Mouse (Mus musculus) retina, postnatal 7 days (tissue): Measurements from ENCODE around the gene Daam1.

ENCODE experiments used
- DNase-seq: peaks from one replicate; pipeline ENCODE4 v3.0.0-alpha.2; 2012; ENCODE audit warnings: low read depth, low spot score

Gene Daam1

DNA sequence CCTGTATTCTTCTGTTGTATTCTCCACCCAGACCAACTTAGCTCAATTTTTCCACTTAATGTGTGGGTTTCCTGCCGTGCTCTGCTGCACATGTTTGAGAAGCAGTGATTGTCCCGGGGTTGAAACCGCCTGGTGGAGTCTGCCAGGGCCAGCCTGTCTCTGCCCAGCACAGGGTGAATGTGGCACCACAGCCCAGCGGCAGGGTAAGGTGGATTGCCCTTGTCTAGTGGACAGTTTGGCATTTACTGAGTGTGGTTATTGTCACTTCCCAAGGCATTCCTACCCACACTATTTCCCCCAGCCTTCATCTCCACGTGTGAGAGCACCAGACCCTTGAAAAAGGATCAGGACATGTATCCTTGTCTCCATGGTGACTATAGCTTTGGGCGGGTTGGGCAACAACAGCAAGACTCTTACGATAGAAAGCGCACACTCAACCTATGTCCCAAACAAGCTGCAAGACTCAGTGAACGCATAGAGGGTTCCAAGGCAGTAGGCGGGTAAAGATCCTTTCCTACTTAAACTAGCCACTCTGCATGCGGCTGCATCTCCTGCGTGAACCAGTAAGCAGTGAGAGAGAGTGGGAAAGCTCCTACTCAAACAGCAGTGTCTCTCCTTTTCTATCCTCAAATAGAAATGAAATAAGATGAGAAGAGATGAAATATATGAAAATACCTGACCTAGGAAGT is 139.2 kb downstream of the Daam1 start:
- DNase-seq = no peak

DNA sequence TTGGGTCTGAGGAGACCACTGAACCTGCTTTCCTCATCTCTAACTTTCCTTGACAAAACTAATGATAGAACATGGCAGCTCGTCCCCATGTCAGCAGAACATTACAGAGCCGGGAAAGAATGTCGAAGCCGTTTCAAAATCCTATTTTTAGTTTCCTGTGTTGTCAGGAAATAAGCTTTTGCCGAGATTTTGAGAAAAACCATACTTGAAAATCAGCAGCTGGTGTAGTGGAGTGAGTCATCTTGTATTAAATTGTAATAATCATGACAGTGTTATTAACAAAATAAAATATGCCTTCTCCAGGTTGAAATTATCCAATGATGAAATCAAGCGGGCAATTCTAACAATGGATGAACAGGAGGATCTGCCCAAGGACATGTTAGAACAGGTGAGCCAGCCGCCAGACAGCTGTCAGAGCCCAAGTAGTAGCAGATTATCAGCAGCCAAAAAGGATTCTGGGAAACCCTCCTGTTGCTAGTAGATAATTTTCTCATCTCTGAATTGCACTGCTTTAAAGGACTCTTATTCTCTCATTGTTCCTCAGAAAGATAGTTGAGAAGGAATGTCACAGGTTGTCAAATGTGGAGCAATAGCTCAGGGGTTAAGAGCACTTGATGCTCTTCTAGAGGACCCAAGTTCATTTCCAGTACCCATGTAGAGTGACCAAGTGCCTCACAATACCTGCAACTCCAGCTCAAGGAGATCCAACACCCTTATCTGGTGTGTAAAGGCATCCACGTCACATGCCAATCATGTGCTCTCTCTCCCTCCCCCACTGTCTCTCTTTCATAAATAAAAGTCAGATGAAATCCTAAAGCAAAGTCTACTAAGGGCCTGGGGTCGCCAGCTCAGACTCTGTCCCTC is 140.1 kb downstream of the Daam1 start:
- no peak for DNase-seq

DNA sequence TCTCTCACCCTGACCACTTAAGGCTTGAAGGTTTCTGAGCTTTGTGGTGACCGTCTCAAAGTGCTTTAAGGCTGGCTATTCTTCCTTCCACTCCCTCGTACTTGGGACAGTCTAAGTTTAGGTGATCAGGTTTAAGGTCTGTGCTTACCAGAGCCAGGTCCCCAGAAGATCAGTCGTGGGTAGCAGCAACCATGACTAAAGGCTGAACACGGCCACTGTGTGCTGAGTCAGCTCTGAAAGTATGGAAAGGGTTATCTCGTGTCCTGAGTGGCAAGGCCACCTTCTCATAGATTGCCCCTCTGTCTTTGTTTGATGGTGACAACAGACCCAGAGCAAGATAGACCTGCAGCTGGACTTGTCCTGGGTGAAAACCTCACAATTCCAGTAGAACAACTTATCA is 141.2 kb downstream of the Daam1 start:
- no peak for DNase-seq

DNA sequence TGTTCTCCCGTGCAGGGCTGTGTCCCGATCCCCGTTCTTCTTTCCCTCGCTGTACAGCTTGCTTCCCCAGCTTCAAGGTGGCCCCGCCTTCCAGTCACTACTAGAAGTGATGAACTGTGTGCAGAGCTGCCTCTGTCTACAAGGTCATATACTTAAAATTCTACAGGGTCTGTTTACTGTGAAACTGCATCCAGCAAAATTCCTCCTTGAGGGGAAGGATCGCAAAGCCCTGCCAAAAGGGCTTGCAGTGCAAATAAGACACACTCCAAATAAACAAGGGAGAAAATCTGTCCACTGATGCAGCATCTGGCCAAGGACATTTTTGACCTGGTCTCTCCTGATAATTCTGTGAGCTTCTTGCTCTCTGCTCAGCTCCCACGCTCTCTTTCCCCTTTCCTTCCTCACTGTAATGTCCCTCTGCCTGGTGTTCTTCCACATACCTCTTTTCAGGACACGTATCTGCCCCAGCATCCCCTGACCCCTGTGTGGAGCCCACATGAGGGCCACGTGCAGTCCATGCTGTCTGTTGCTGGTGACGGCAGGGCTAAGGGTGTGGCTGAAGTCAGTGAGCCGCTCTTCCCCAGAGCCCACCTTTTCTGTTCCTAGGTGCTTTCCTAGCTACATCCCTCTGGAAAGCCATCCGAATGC is 141.9 kb downstream of the Daam1 start:
- DNase-seq = no peak

DNA sequence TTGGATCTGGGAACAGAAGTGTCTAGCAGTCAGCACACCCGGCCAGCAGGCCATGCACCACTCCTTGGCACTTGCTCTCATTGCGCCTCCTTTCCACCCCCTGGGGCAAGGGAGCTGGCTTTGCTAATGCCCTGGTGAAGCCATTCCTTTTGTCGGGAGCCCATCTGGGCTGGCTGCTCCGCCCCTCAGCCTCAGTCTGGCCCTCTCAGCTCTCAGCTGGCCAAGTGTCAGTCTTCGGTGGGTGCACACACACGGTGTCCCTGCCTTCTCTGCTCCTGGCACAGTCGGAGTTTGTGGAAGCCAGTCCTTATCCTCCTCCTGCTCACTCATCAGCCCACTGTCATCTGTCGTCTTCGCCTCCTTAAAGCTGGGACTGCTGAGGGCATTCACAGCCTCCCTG is 142.7 kb downstream of the Daam1 start:
- DNase-seq = no peak

DNA sequence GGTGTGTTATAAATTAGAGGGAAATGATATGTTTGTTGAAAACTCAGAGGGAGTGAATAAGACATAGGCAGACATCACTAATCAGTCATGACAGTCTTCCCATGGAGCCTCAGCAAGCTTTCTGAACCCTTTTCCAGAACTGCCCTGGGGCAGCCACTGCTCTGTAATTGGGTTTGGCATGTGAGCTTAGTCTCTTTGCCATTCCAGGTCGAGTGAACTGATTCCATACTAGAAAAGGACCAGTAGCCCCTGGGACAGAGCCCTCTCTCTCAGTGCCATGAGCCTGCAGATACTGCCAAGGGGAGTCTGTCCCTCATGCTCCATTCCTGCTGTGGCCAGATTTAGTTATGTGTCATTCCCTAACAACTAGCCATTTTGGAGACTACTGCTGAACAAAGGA is 144.7 kb downstream of the Daam1 start:
- DNase-seq = no peak

DNA sequence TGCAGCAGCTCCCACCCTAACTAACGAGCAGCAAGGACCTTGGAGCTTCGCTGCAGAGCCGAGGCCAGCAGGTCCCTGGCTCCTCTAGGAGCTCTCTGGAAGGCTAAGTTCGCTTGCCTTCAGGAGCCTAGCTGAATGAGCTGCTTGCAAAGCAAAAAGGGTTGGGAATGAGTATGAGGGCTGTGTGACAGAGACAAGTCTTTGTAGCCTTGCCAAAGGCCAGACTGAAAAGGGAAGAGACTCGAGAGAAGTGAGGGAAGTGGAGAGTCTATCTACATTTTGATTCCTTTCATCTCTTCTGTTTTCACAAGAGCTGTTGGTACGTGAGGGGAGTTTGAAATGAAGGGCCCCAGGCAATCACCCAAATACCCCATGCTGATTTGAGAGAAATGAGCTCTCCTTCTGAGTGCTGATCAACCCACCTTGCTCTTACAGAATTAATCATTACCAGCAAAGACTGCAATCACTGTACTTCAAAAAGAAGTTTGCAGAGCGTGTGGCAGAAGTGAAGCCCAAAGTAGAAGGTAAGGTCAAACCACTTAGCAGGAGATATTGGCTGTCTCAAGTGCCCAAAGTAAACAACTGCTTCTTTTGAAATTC is 145.6 kb downstream of the Daam1 start:
- DNase-seq = no peak

DNA sequence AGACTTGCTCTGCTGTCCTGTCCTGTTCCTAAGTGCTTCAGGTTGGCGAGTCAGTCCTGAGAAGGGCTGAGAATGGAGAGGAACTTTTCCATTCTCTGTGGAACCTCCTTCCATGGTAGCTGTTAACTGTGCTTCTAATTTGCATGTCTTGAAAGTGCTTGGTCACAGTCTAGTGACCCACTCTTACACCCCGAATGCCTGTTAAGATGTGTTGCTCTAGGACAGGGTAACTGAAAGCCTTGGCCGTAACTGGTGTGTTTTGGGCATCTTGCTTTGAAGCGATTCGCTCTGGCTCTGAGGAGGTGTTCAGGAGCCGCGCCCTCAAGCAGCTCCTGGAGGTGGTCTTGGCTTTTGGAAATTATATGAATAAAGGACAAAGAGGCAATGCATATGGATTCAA is 146.5 kb downstream of the Daam1 start:
- DNase-seq = no peak

DNA sequence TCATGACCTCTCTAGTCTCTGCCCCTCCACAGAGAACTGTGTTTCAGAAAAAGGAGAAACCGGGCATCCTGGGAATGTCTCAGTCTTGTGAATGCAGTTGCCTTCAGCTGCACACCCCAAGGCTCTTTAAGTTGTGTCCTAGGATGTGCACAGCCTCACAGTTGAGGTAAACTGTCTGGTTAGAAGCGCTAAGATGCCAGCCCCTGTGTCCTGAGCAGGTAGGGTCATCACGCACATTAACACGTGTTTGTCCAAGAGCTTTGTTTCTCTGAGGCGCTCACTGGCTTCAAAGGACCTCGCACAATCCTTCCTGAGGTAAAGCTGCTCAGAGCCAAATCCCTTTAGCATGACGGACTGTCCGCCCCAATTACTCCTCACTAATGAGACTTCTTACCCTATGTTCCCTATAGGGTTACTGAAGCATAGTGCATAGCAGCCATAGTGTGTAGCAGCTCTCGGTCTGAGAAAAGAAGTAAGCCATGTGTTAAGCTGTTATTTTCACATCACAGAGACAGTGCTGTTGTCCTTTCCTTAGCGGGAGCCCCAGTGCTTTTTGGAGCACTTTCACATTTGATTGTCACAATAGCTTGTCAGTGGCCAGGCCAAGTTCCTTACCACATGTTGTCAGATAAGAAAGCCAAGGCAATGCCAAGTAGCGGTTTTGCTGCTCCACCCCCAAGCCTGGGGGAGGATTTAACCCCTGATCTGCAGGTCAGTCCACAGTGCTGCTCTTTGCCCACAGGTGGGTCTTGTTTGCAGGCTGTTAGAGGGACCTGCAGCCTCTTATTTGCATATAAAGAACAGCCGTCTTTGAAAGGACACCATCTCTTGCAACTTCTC is 147.9 kb downstream of the Daam1 start:
- DNase-seq = peak; percentile 60

DNA sequence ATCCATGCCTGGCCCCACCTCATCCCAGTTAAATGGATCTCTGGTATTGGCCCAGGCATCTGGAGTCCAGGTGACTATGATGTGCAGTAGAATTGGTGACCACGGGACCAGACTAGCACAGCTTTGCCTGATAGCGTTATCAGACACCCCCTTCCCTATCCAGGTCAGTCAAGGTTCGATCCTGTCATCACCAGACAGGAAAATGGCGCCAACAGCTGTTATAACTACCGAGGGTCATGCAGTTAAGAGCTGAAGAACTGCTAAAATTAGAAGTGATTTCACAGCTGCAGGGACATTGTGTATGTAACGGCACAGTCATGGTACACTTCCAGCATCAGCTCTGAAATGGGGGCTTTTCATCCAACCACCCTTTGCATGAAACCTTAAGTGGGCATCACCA is 149.3 kb downstream of the Daam1 start:
- no peak for DNase-seq

DNA sequence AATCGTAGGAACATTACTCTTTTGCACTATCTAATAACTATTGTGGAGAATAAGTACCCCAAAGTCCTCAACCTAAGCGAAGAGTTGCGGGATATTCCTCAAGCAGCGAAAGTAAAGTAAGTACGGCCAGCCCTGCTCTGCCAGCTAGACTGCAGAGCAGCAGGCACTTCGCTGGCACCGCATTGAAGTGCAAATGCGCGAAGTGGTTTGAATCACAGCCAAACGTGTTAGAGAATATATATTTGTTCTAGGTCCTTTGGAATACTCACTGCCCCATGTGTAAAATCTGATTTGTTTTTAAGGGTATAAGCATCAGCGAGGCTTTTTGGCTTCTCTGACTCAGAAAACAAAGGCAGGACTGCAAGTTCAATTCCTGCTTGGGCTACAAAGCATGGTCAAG is 149.9 kb downstream of the Daam1 start:
- DNase-seq = no peak

DNA sequence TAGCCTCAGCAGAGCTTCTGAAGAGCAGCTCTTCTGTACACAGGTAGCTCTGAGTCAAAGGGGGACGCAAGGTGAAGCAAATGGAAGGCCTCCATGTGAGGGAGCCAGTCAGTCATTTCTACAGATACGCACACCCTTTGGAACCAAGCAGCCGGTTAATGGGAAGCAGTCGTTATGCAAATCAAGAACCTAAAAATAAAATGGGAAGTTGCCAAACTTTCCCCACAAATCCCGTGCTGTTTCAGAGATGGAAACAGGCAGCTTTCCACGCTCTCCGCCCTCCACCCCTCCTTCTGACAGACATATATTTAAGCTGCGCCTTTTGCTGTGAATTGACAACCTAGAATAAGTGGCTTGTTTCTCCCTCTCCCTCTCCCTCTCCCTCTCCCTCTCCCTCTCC is 150.4 kb downstream of the Daam1 start:
- no peak for DNase-seq

DNA sequence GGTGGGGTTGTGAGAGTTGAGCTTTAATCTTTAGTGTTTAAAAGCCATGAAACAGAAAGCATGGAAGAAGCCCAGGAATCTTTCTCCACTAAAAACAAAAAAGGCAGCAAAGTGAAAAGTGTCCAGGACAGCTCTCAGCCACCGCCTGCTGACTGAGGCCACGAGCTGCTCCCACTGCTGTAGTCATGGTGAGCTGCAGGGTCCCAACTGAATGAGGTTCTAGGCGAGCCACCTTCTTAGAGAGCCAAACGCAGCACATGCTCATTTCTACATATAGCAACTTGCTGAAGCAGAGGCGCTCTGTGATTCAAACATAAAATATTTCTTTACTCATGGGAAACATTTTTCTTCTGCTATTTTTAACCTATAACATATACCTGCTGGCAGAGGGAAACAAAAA is 150.9 kb downstream of the Daam1 start:
- DNase-seq = no peak

DNA sequence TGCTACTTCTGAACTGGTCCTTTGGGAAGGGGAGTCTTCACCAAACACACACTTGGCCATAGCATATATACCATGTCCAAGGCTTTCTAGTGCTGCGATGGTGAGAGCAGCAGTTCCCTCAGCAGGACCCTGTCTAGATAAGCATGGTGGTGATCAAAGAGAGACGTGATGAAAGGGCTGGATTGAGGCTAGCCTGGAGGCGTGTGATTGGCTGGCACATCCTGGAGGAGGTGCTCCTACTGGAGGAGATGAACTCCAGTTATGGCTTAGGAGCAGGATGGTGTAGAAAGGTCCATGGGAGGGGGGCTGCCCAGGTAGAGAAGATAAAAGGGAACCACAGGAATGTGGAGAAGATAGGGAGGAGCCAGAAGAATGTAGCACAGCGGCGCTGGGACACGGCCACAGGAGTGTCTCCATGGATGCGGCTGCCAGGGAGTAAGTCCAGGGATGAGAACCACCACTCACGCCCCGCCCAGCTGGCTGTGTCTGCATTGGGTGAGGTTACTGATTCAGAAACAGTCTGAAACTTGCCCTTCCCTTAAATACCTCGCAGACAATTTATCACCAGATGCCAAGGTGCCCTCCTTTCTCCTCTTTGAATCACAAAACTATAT is 152.3 kb downstream of the Daam1 start:
- no peak for DNase-seq

DNA sequence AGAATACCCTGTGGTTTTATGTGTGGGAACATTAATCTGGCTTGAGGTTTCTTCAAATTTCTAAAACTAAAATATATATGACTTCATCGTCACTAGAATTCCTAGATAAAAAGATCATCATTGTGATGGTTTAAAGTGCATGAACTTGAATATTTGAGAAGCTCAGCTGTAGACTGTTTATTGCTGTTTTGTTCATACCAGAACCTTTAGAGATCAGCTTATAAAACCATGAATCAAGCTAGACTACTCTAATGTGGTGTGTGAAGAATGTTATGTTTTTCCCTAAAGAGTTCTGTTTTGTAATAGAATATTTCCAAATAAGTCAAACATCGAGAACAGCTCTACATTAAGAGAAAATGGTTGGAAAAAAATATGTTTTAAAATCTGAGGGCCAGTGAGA is 156.3 kb downstream of the Daam1 start:
- DNase-seq = no peak

DNA sequence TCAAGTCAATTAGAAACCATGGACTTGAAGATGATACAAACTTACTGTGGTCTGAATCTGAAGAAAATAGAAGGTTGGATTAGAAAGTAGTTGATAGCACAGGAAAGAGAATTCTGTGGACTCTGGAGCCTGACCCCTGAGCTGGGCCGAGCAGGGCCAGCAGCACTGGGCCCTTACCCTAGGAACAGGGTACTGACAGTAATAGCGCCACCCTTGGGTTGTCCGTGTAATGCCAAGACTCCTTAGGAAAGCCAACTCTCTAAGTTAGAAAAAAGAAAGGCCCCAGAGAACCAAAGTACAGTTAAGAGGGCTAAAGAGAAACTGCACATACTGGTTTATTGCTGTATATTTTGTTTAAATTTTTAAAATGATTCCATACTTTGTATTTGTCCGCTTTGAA is 157.0 kb downstream of the Daam1 start:
- no peak for DNase-seq

DNA sequence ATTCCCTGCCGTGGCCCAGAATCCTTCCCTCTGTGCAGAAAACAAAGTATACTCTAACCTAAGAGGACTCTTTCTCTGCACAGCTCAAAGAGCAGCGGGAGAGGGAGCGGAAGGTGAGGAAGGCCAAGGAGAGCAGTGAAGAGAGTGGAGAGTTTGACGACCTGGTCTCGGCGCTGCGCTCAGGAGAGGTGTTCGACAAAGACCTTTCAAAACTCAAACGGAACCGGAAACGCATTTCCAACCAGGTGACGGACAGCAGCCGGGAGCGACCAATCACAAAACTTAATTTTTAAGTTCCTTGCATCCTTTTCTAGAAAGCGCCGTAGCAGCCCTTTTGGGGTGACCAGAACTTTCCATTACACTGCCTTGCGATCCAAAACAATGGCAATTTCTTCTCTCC is 158.7 kb downstream of the Daam1 start:
- DNase-seq = no peak

DNA sequence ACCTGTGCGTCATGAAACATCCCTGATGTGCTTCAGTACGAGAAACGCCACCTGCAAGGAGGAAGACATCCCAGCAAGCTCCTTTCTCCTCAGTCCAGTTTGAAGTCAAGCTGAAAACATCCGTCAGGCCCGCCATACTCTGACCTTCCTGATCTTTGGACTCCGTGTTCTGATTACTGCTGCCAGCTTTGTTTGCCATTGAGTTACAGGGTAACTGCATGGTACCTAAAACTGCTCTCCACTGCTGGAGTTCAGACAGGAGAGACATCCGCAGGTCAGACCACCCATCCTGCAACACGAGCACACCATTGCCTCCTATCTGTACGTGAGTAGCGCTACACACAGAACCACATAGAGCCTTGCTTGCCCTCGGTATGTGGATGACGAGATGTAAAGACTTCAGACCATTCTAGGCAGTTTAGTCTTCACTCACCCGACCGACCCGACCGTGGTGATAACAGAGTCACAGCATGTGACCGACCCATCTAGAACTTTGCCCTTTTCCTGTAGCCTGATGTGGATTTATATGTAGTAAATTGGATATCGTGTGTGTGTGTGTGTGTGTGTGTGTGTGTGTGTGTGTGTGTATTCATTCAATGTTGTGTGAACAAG is 161.8 kb downstream of the Daam1 start:
- DNase-seq = no peak

DNA sequence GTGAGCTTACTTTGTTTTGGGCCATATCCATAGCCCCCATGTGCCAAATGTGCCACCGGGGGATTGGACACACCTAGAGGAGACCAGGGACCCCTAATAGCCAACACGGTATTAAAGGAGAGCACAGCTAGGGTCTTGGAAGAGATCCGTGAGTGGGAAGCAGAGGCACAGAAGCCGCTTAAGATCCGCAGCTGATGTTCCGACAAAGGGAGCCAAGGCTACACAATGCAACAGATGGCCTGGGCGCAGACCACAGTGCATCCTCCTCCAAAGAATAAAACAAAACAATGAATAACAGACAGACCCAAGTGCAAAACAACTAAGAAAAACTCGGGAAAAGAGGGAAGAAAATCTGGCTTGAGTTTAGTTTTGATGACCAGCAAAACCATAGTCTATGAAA is 165.0 kb downstream of the Daam1 start:
- DNase-seq = no peak

DNA sequence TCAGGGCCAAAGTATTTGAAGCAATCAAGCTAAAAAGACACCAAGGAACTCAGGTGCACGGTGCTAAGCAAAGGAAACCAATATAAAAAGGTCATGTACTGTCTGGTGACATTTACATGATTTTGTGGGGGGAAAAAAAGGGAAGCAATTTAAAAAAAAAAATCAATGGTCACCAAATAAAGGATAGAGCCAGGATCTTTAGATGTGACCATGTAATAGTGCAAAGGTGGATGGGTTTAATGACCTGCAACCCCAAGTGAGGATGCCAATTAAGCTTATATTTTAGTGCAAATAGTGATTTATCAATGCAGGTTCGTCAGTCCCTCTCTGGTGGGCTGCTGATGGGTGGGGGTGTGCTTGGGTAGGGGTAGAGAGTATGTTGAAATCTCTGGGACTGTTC is 166.0 kb downstream of the Daam1 start:
- no peak for DNase-seq

DNA sequence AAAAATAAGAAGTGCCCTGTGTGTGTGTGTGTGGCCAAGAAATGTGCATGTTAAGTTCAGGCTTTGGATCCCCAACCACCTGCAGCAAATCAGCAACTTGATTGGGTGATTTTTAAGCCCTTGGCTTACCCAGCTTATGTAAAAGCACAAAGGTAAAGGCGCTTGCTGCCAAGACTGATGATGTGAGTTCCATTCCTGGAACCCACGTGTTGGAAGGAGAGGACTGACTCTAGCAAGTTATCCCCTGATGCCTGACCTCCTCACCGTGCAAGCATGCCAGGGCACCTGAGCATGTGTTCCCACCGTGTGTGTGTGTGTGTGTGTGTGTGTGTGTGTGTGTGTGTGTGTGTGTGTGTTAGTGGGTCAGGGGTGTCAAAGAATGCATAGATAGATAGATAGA is 166.5 kb downstream of the Daam1 start:
- DNase-seq = no peak
